Mouse (Mus musculus) liver, embryonic 13.5 days (tissue): ENCODE measurements at regions not wholly inside any gene's neighbourhood (a gene's known extent, or its start where the extent isn't known, plus 50 kb on each side); places are given as distances from the start of the nearest gene placed in this dataset.

Experiments used
- ATAC-seq: fragments of 200-750 bp; cut with Nextera tagmentation; 2 replicates; pipeline ENCODE4 v1.8.0; 2017; ENCODE audit warnings: low read depth, mild to moderate bottlenecking, moderate number of reproducible peaks, moderate library complexity
- DNase-seq: peaks from one replicate; pipeline ENCODE4 v3.0.0; 2022
- H3K27ac ChIP-seq: fragments of 300-500 bp; sonication (generic); 2 replicates; pipeline ENCODE4 v1.5.1; 2015; ENCODE audit warnings: moderate library complexity, mild to moderate bottlenecking, inconsistent platforms
- H3K27me3 ChIP-seq: fragments of 300-500 bp; sonication (generic); 2 replicates; pipeline ENCODE4 v1.6.1; 2015; ENCODE audit warnings: mild to moderate bottlenecking, inconsistent platforms
- H3K36me3 ChIP-seq: fragments of 300-500 bp; sonication (generic); 2 replicates; pipeline ENCODE4 v1.6.1; 2015; ENCODE audit warnings: mild to moderate bottlenecking, inconsistent platforms
- H3K4me1 ChIP-seq: fragments of 300-500 bp; sonication (generic); replicated peaks from 2 replicates; pipeline ENCODE4 v1.6.1; 2015; ENCODE audit warnings: inconsistent platforms
- H3K4me2 ChIP-seq: fragments of 300-500 bp; sonication (generic); 2 replicates; pipeline ENCODE4 v1.6.1; 2015; ENCODE audit warnings: inconsistent platforms, mild to moderate bottlenecking, moderate library complexity
- H3K4me3 ChIP-seq: fragments of 300-500 bp; sonication (generic); replicated peaks from 2 replicates; pipeline ENCODE4 v1.5.1; 2015; ENCODE audit warnings: mild to moderate bottlenecking, inconsistent platforms
- H3K9ac ChIP-seq: fragments of 300-500 bp; sonication (generic); 2 replicates; pipeline ENCODE4 v1.6.1; 2015; ENCODE audit warnings: mild to moderate bottlenecking, inconsistent platforms
- H3K9me3 ChIP-seq: fragments of 300-500 bp; sonication (generic); replicated peaks from 2 replicates; pipeline ENCODE4 v1.6.1; 2016; ENCODE audit warnings: inconsistent platforms
- WGBS: fragments of 180-500 bp; shearing (Covaris S2); methylation state at CpG from one replicate; pipeline ENCODE4 v1.1.7; 2015; ENCODE audit not compliant: insufficient replicate concordance; 5-methylcytosine and 5-hydroxymethylcytosine counted together

- ATAC-seq (no peak), DNase-seq (no peak)
- H3K36me3 ChIP-seq = no peaks in the 10 kb centered on the region
- H3K9ac ChIP-seq = no peak overlapping the region
- H3K27me3 ChIP-seq = no peaks in the 10 kb centered on the region
- no peaks in the 10 kb centered on the region for H3K9me3 ChIP-seq
- H3K4me3 ChIP-seq = no peak overlapping the region
- peaks cover 10% of the 10 kb centered on the region for H3K4me1 ChIP-seq
- no peak overlapping the region for H3K27ac ChIP-seq
- 72% methylated on average over 4 of the region's 4 CpGs for WGBS
- H3K4me2 ChIP-seq = no peak overlapping the region
These were observed 196.6 kb downstream of the Mreg start for GRCm38 (mm10) chr1:72015471-72015870.

GRCm38 (mm10) chr1:72014580-72014979 is 197.5 kb downstream of the Mreg start:
- H3K4me1 ChIP-seq = peaks cover 14% of the 10 kb centered on the region
- H3K9ac ChIP-seq = no peak overlapping the region
- ATAC-seq = no peak
- H3K4me3 ChIP-seq = no peak overlapping the region
- H3K27me3 ChIP-seq = no peaks in the 10 kb centered on the region
- no peak for DNase-seq
- 37% methylated on average over 2 of the region's 2 CpGs for WGBS
- no peaks in the 10 kb centered on the region for H3K36me3 ChIP-seq
- H3K27ac ChIP-seq = no peak overlapping the region
- H3K9me3 ChIP-seq = no peaks in the 10 kb centered on the region
- H3K4me2 ChIP-seq = no peak overlapping the region

- H3K36me3 ChIP-seq = no peaks in the 10 kb centered on the region
- DNase-seq = no peak
- no peak for ATAC-seq
- no peak overlapping the region for H3K4me3 ChIP-seq
- H3K9ac ChIP-seq = no peak overlapping the region
- peaks cover 20% of the 10 kb centered on the region for H3K4me1 ChIP-seq
- H3K9me3 ChIP-seq = no peaks in the 10 kb centered on the region
- H3K27me3 ChIP-seq = no peaks in the 10 kb centered on the region
- 60% methylated on average over 7 of the region's 7 CpGs for WGBS
- H3K27ac ChIP-seq = no peak overlapping the region
- no peak overlapping the region for H3K4me2 ChIP-seq
These were observed 198.2 kb downstream of the Mreg start for GRCm38 (mm10) chr1:72013863-72014262.

GRCm38 (mm10) chr1:72012710-72013109 is 199.4 kb downstream of the Mreg start:
- no peak overlapping the region for H3K4me3 ChIP-seq
- peaks cover 20% of the 10 kb centered on the region for H3K4me1 ChIP-seq
- no peak overlapping the region for H3K4me2 ChIP-seq
- no peaks in the 10 kb centered on the region for H3K36me3 ChIP-seq
- H3K9me3 ChIP-seq = no peaks in the 10 kb centered on the region
- ATAC-seq (no peak), DNase-seq (no peak)
- WGBS = 70% methylated on average over 7 of the region's 7 CpGs
- no peak overlapping the region for H3K27ac ChIP-seq
- no peaks in the 10 kb centered on the region for H3K27me3 ChIP-seq
- no peak overlapping the region for H3K9ac ChIP-seq

- Histone ChIP-seq H3K4me2 (no peak overlapping the region), H3K27ac (peak overlapping the region; percentile 18; the same call in 1 of the 2 replicates), H3K4me3 (no peak overlapping the region), H3K4me1 (peaks cover 20% of the 10 kb centered on the region), H3K36me3 (no peaks in the 10 kb centered on the region), H3K27me3 (no peaks in the 10 kb centered on the region), H3K9ac (no peak overlapping the region), H3K9me3 (no peaks in the 10 kb centered on the region)
- ATAC-seq (no peak), DNase-seq (no peak)
- 13% methylated on average over 7 of the region's 7 CpGs for WGBS
These were observed 202.7 kb downstream of the Mreg start for GRCm38 (mm10) chr1:72009270-72009928.

GRCm38 (mm10) chr1:72006696-72007291 is 205.3 kb downstream of the Mreg start:
- Histone ChIP-seq H3K4me1 (peaks cover 17% of the 10 kb centered on the region), H3K4me3 (no peak overlapping the region), H3K9ac (no peak overlapping the region), H3K4me2 (no peak overlapping the region), H3K27me3 (no peaks in the 10 kb centered on the region), H3K9me3 (no peaks in the 10 kb centered on the region), H3K27ac (no peak overlapping the region), H3K36me3 (no peaks in the 10 kb centered on the region)
- no peak for ATAC-seq
- WGBS = 68% methylated on average over 7 of the region's 7 CpGs
- no peak for DNase-seq

GRCm38 (mm10) chr1:72005956-72006355 is 206.2 kb downstream of the Mreg start:
- Histone ChIP-seq H3K9me3 (no peaks in the 10 kb centered on the region), H3K4me3 (no peak overlapping the region), H3K9ac (no peak overlapping the region), H3K4me1 (peaks cover 17% of the 10 kb centered on the region), H3K36me3 (no peaks in the 10 kb centered on the region), H3K27me3 (no peaks in the 10 kb centered on the region), H3K4me2 (no peak overlapping the region), H3K27ac (no peak overlapping the region)
- 68% methylated on average over 8 of the region's 8 CpGs for WGBS
- DNase-seq (no peak), ATAC-seq (no peak)

- no peak overlapping the region for H3K27ac ChIP-seq
- no peaks in the 10 kb centered on the region for H3K9me3 ChIP-seq
- no peak overlapping the region for H3K9ac ChIP-seq
- no peaks in the 10 kb centered on the region for H3K27me3 ChIP-seq
- no peaks in the 10 kb centered on the region for H3K36me3 ChIP-seq
- peaks cover 17% of the 10 kb centered on the region for H3K4me1 ChIP-seq
- 74% methylated on average over 7 of the region's 7 CpGs for WGBS
- no peak overlapping the region for H3K4me3 ChIP-seq
- no peak for ATAC-seq
- no peak overlapping the region for H3K4me2 ChIP-seq
- DNase-seq = no peak
These were observed 206.6 kb downstream of the Mreg start for GRCm38 (mm10) chr1:72005550-72005949.

- Histone ChIP-seq H3K36me3 (no peaks in the 10 kb centered on the region), H3K27ac (no peak overlapping the region), H3K27me3 (no peaks in the 10 kb centered on the region), H3K4me1 (peaks cover 7% of the 10 kb centered on the region; the same call in 1 of the 2 replicates), H3K9me3 (no peaks in the 10 kb centered on the region), H3K4me2 (no peak overlapping the region), H3K4me3 (no peak overlapping the region), H3K9ac (no peak overlapping the region)
- DNase-seq = no peak
- WGBS = 62% methylated on average over 14 of the region's 14 CpGs
- no peak for ATAC-seq
These were observed 208.5 kb downstream of the Mreg start for GRCm38 (mm10) chr1:72003424-72004278.

GRCm38 (mm10) chr1:72002471-72003116 is 209.5 kb downstream of the Mreg start:
- Histone ChIP-seq H3K36me3 (no peaks in the 10 kb centered on the region), H3K27me3 (no peaks in the 10 kb centered on the region), H3K27ac (no peak overlapping the region), H3K9ac (no peak overlapping the region), H3K4me3 (no peak overlapping the region), H3K4me2 (no peak overlapping the region), H3K4me1 (peaks cover 7% of the 10 kb centered on the region; the same call in 1 of the 2 replicates), H3K9me3 (no peaks in the 10 kb centered on the region)
- DNase-seq (no peak), ATAC-seq (no peak)
- WGBS = 60% methylated on average over 9 of the region's 9 CpGs

- no peaks in the 10 kb centered on the region for H3K9me3 ChIP-seq
- ATAC-seq = no peak
- H3K4me1 ChIP-seq = 0 out of 2 replicates have a peak, but pooled peaks cover 7% of the 10 kb centered on the region
- no peaks in the 10 kb centered on the region for H3K27me3 ChIP-seq
- no peak overlapping the region for H3K27ac ChIP-seq
- no peak overlapping the region for H3K4me3 ChIP-seq
- H3K4me2 ChIP-seq = no peak overlapping the region
- DNase-seq = no peak
- WGBS = 67% methylated on average over 2 of the region's 2 CpGs
- no peaks in the 10 kb centered on the region for H3K36me3 ChIP-seq
- no peak overlapping the region for H3K9ac ChIP-seq
These were observed 211.4 kb downstream of the Mreg start for GRCm38 (mm10) chr1:72000741-72001140.
